ENCODE assay signal across 9 mouse cellular contexts in the genomic region with DNA sequence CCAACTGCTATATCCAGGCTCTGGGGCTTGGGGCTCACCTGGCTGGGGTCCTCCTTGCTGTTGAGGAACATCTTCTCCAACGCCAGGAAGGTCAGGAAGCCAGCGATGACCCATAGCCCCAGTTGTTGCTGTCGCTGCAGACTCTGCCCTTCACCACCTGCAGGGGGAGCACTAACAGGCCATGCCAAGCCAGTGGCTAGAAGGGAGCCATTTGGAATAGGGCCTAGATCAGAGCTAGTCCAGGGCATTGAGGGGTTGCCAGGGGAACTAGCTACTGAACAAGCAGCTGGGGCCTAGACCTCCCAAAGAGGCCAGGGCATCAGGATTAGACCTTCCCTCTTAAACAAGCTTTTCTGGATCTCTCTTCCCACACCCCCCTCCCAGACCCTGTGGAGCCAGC. TPM values are rescaled to one million over a fixed set of nuclear protein-coding genes. Genes with fewer than 3 reads are reported as not detected.
DNase-seq lines count a peak whose midpoint lies in the region; ATAC-seq and TF ChIP-seq lines count a peak whose summit lies in the region.
"Had no signal": no experiment of that assay in that cellular context is flagged by ENCODE, and none has a peak within 500 bp of the region (broad histone marks: within the 10 kb centered on the region; RNA-seq: fewer than 3 reads in every experiment).

No protein-coding gene starts in this region.

- peaks cover 12% of the 10 kb centered on the region for H3K4me1 ChIP-seq in hindbrain, postnatal 0 days (ENCODE audit: insufficient read depth, low read length)
- peaks cover 15% of the 10 kb centered on the region for H3K4me1 ChIP-seq in hindbrain, embryonic 14.5 days (replicated peaks; ENCODE audit: control insufficient read depth, insufficient read depth, low read length)
- no peaks in the 10 kb centered on the region for H3K4me1 ChIP-seq in embryonic facial prominence, embryonic 11.5 days (ENCODE audit: control insufficient read depth, insufficient read depth, low read length)
- H3K4me1 ChIP-seq in limb, embryonic 11.5 days (ENCODE audit: control insufficient read depth, insufficient read depth, low read length), result peaks cover 8% of the 10 kb centered on the region; the same call in 1 of the 2 replicates

- no peak overlapping the region for H3K9ac ChIP-seq in hindbrain, postnatal 0 days (replicated peaks; ENCODE audit: low read length)
- H3K9ac ChIP-seq in hindbrain, embryonic 14.5 days, result no peak overlapping the region
- H3K9ac ChIP-seq in embryonic facial prominence, embryonic 11.5 days (replicated peaks; ENCODE audit: low read length), result no peak overlapping the region
- H3K9ac ChIP-seq in limb, embryonic 11.5 days (ENCODE audit: low read length), result no peak overlapping the region
- H3K9ac ChIP-seq: neural tube, embryonic 12.5 days had no signal

- TF ChIP-seq CTCF in hindbrain, postnatal 0 days (IDR thresholded peaks at IDR 0.05; ENCODE audit: low read depth), result peak; percentile 77

- DNase-seq in hindbrain, postnatal 0 days (ENCODE audit: low spot score), result peak; percentile 79
- no peak for DNase-seq in hindbrain, embryonic 14.5 days (ENCODE audit: low spot score)
- DNase-seq in A20 (ENCODE audit: low read depth, low spot score), result peak; percentile 55
- DNase-seq in R1 (ENCODE audit: low read depth, low spot score), result peak; percentile 82
- peak; percentile 48 for DNase-seq in embryonic facial prominence, embryonic 11.5 days (ENCODE audit: low spot score)
- peak; percentile 41 for DNase-seq in limb, embryonic 11.5 days (ENCODE audit: low spot score)
- DNase-seq in thymus, postnatal 25 days, result peak; percentile 57
- no peak for DNase-seq in urinary bladder, adult 18-20 months (ENCODE audit: low spot score in 2 of 2)

- no peaks in the 10 kb centered on the region for H3K27me3 ChIP-seq in hindbrain, postnatal 0 days (ENCODE audit: insufficient read depth, low read length)
- H3K27me3 ChIP-seq in hindbrain, embryonic 14.5 days (ENCODE audit: control insufficient read depth, insufficient read depth, low read length), result no peaks in the 10 kb centered on the region
- no peaks in the 10 kb centered on the region for H3K27me3 ChIP-seq in embryonic facial prominence, embryonic 11.5 days (ENCODE audit: control insufficient read depth, insufficient read depth, low read length)
- no peaks in the 10 kb centered on the region for H3K27me3 ChIP-seq in limb, embryonic 11.5 days (ENCODE audit: control insufficient read depth, insufficient read depth, low read length)
- H3K27me3 ChIP-seq: neural tube, embryonic 12.5 days had no signal

- 48% methylated on average over 3 of the region's 3 CpGs for WGBS in hindbrain, postnatal 0 days
- WGBS in hindbrain, embryonic 14.5 days, result 34% methylated on average over 3 of the region's 3 CpGs
- WGBS in embryonic facial prominence, embryonic 11.5 days, result 38% methylated on average over 3 of the region's 3 CpGs
- WGBS in limb, embryonic 11.5 days, result 47% methylated on average over 3 of the region's 3 CpGs

- 0 out of 2 replicates have a peak overlapping the region, but pooled peaks have one; percentile 1 for H3K27ac ChIP-seq in hindbrain, postnatal 0 days
- H3K27ac ChIP-seq in hindbrain, embryonic 14.5 days, result no peak overlapping the region
- H3K27ac ChIP-seq in embryonic facial prominence, embryonic 11.5 days (replicated peaks; ENCODE audit: low read depth, low read length), result no peak overlapping the region
- no peak overlapping the region for H3K27ac ChIP-seq in limb, embryonic 11.5 days (replicated peaks; ENCODE audit: low read depth, low read length)
- H3K27ac ChIP-seq: neural tube, embryonic 12.5 days had no signal

- H3K4me2 ChIP-seq in hindbrain, postnatal 0 days (ENCODE audit: low read depth, low read length), result no peak overlapping the region
- H3K4me2 ChIP-seq in hindbrain, embryonic 14.5 days (replicated peaks), result no peak overlapping the region
- H3K4me2 ChIP-seq in embryonic facial prominence, embryonic 11.5 days (ENCODE audit: low read depth, low read length), result no peak overlapping the region
- no peak overlapping the region for H3K4me2 ChIP-seq in limb, embryonic 11.5 days (ENCODE audit: low read depth, severe bottlenecking)
- H3K4me2 ChIP-seq: neural tube, embryonic 12.5 days had no signal

- H3K36me3 ChIP-seq in hindbrain, postnatal 0 days (ENCODE audit: insufficient read depth, low read length), result peaks cover 18% of the 10 kb centered on the region
- peaks cover 59% of the 10 kb centered on the region for H3K36me3 ChIP-seq in hindbrain, embryonic 14.5 days (replicated peaks; ENCODE audit: control insufficient read depth, insufficient read depth)
- H3K36me3 ChIP-seq in embryonic facial prominence, embryonic 11.5 days (replicated peaks; ENCODE audit: control insufficient read depth, insufficient read depth, low read depth, low read length), result peaks cover 3% of the 10 kb centered on the region
- peaks cover 29% of the 10 kb centered on the region for H3K36me3 ChIP-seq in limb, embryonic 11.5 days (ENCODE audit: control insufficient read depth, insufficient read depth, low read length)

- ATAC-seq in hindbrain, postnatal 0 days, result no peak
- ATAC-seq in hindbrain, embryonic 14.5 days (ENCODE audit: low FRiP score), result no peak
- ATAC-seq in embryonic facial prominence, embryonic 11.5 days (replicated peaks; ENCODE audit: insufficient number of reproducible peaks, low FRiP score, low TSS enrichment, low read depth), result no peak
- ATAC-seq in limb, embryonic 11.5 days (ENCODE audit: insufficient number of reproducible peaks, low FRiP score, low TSS enrichment, low read depth), result no peak

- no peak overlapping the region for H3K4me3 ChIP-seq in hindbrain, postnatal 0 days (ENCODE audit: low read length)
- H3K4me3 ChIP-seq in hindbrain, embryonic 14.5 days (replicated peaks; ENCODE audit: low read length), result no peak overlapping the region
- H3K4me3 ChIP-seq in embryonic facial prominence, embryonic 11.5 days (ENCODE audit: low read depth, low read length), result no peak overlapping the region
- H3K4me3 ChIP-seq in limb, embryonic 11.5 days (ENCODE audit: low read depth, low read length), result no peak overlapping the region
- H3K4me3 ChIP-seq: neural tube, embryonic 12.5 days had no signal

- no peaks in the 10 kb centered on the region for H3K9me3 ChIP-seq in hindbrain, postnatal 0 days (ENCODE audit: low read length)
- H3K9me3 ChIP-seq in hindbrain, embryonic 14.5 days (ENCODE audit: control insufficient read depth, low read length), result no peaks in the 10 kb centered on the region
- H3K9me3 ChIP-seq in embryonic facial prominence, embryonic 11.5 days (replicated peaks; ENCODE audit: control insufficient read depth, low read length), result no peaks in the 10 kb centered on the region
- H3K9me3 ChIP-seq in limb, embryonic 11.5 days (ENCODE audit: control insufficient read depth, low read length), result no peaks in the 10 kb centered on the region
- H3K9me3 ChIP-seq: neural tube, embryonic 12.5 days had no signal

RNA-seq across cellular contexts. Expression of gene Slc39a13, which starts 4.7 kb away (rescaled TPM):
- total RNA-seq in hindbrain, postnatal 0 days (2014; rRNA removed), result 37.1 and 42.7 TPM in 2 replicates
- 22.6 and 24.4 TPM in 2 replicates for polyA plus RNA-seq in hindbrain, postnatal 0 days (2015; fragmentation: Nextera tagmentation; extraction: Ambion mirVana)
- 27.4 and 27.6 TPM in 2 replicates for polyA plus RNA-seq in hindbrain, embryonic 14.5 days (2014; fragmentation: Nextera tagmentation; extraction: Ambion mirVana)
- polyA plus RNA-seq in embryonic facial prominence, embryonic 11.5 days (2014; fragmentation: Nextera tagmentation; extraction: Ambion mirVana), result 22.0 and 22.1 TPM in 2 replicates
- 27.1 and 29.8 TPM in 2 replicates for polyA plus RNA-seq in limb, embryonic 11.5 days (2014; fragmentation: Nextera tagmentation; extraction: Ambion mirVana)

RNA-seq across cellular contexts. Expression of gene Psmc3, which starts 11.7 kb away (rescaled TPM):
- 154 and 160 TPM in 2 replicates for total RNA-seq in hindbrain, postnatal 0 days (2014; rRNA removed)
- 249 and 261 TPM in 2 replicates for polyA plus RNA-seq in hindbrain, postnatal 0 days (2015; fragmentation: Nextera tagmentation; extraction: Ambion mirVana)
- 237 and 243 TPM in 2 replicates for polyA plus RNA-seq in hindbrain, embryonic 14.5 days (2014; fragmentation: Nextera tagmentation; extraction: Ambion mirVana)
- polyA plus RNA-seq in embryonic facial prominence, embryonic 11.5 days (2014; fragmentation: Nextera tagmentation; extraction: Ambion mirVana), result 388 and 406 TPM in 2 replicates
- 433 and 440 TPM in 2 replicates for polyA plus RNA-seq in limb, embryonic 11.5 days (2014; fragmentation: Nextera tagmentation; extraction: Ambion mirVana)

RNA-seq across cellular contexts. Expression of gene Spi1, which starts 16.6 kb away (rescaled TPM):
- 3.0 and 8.5 TPM in 2 replicates for total RNA-seq in hindbrain, postnatal 0 days (2014; rRNA removed)
- 4.5 and 4.9 TPM in 2 replicates for polyA plus RNA-seq in hindbrain, postnatal 0 days (2015; fragmentation: Nextera tagmentation; extraction: Ambion mirVana)
- 4.1 and 4.3 TPM in 2 replicates for polyA plus RNA-seq in hindbrain, embryonic 14.5 days (2014; fragmentation: Nextera tagmentation; extraction: Ambion mirVana)
- polyA plus RNA-seq in embryonic facial prominence, embryonic 11.5 days (2014; fragmentation: Nextera tagmentation; extraction: Ambion mirVana), result 3.0 and 3.6 TPM in 2 replicates
- polyA plus RNA-seq in limb, embryonic 11.5 days (2014; fragmentation: Nextera tagmentation; extraction: Ambion mirVana), result 1.9 and 2.4 TPM in 2 replicates

RNA-seq across cellular contexts. Expression of gene Rapsn, which starts 30.1 kb away (rescaled TPM):
- total RNA-seq in hindbrain, postnatal 0 days (2014; rRNA removed), result 0.22 TPM in 1 of 2 replicates, not detected in the other
- polyA plus RNA-seq in hindbrain, postnatal 0 days (2015; fragmentation: Nextera tagmentation; extraction: Ambion mirVana), result 0.88 and 1.1 TPM in 2 replicates
- polyA plus RNA-seq in hindbrain, embryonic 14.5 days (2014; fragmentation: Nextera tagmentation; extraction: Ambion mirVana), result 0.97 and 1.1 TPM in 2 replicates
- polyA plus RNA-seq in embryonic facial prominence, embryonic 11.5 days (2014; fragmentation: Nextera tagmentation; extraction: Ambion mirVana), result 3.5 and 4.5 TPM in 2 replicates
- 2.7 and 4.4 TPM in 2 replicates for polyA plus RNA-seq in limb, embryonic 11.5 days (2014; fragmentation: Nextera tagmentation; extraction: Ambion mirVana)

RNA-seq across cellular contexts. Expression of gene Mybpc3, which starts 52.4 kb away (rescaled TPM):
- 0.25 and 0.37 TPM in 2 replicates for total RNA-seq in hindbrain, postnatal 0 days (2014; rRNA removed)
- 0.13 and 0.23 TPM in 2 replicates for polyA plus RNA-seq in hindbrain, postnatal 0 days (2015; fragmentation: Nextera tagmentation; extraction: Ambion mirVana)
- not detected in 2 replicates for polyA plus RNA-seq in hindbrain, embryonic 14.5 days (2014; fragmentation: Nextera tagmentation; extraction: Ambion mirVana)
- 0.25 and 1.6 TPM in 2 replicates for polyA plus RNA-seq in embryonic facial prominence, embryonic 11.5 days (2014; fragmentation: Nextera tagmentation; extraction: Ambion mirVana)
- polyA plus RNA-seq in limb, embryonic 11.5 days (2014; fragmentation: Nextera tagmentation; extraction: Ambion mirVana), result 0.11 and 0.29 TPM in 2 replicates

Comparison
In these comparisons a context has a peak if more than half of its experiments do, and no peak if none do; other contexts are left out.
1. DNase-seq: peak in hindbrain, postnatal 0 days (single experiment), A20 (single experiment), R1 (single experiment), embryonic facial prominence, embryonic 11.5 days (single experiment), limb, embryonic 11.5 days (single experiment) and thymus, postnatal 25 days (single experiment); none in hindbrain, embryonic 14.5 days (single experiment) and urinary bladder, adult 18-20 months (0 of 2).